Mouse (Mus musculus) cerebellum, adult 2 months (tissue): ENCODE data around the gene Zmym1. TPM values are rescaled to one million over a fixed set of nuclear protein-coding genes. Genes with fewer than 3 reads are reported as not detected.
A peak's percentile ranks its signal among the peaks of the same experiment; 100 is the strongest.
"Not testable (repeated sequence)": the region's sequence is repeated elsewhere in the genome, so short reads cannot be mapped to it uniquely, and the experiment has no call there.

Experiments used
- DNase-seq, 2 experiments: peaks; one replicate each; pipeline ENCODE4 v3.0.0; 2021
- H3K27ac ChIP-seq: fragments of 200-500 bp; 2 replicates; pipeline ENCODE4 v1.5.1; 2012; ENCODE audit warnings: low read length, control low read depth, inconsistent platforms; ENCODE audit not compliant: insufficient read depth
- H3K27me3 ChIP-seq: fragments of 200-500 bp; 2 replicates; pipeline ENCODE4 v1.6.1; 2012; ENCODE audit warnings: inconsistent platforms, mild to moderate bottlenecking, low read length, moderate library complexity; ENCODE audit not compliant: control insufficient read depth, insufficient read depth
- H3K4me1 ChIP-seq: fragments of 200-500 bp; 2 replicates; pipeline ENCODE4 v1.6.1; 2011; ENCODE audit warnings: low read length; ENCODE audit not compliant: control insufficient read depth, insufficient read depth
- H3K4me3 ChIP-seq: fragments of 200-500 bp; replicated peaks from 2 replicates; pipeline ENCODE3; 2011; ENCODE audit warnings: mild to moderate bottlenecking, low read depth, low read length, control low read depth; ENCODE audit not compliant: insufficient read depth
- CTCF ChIP-seq: fragments of 200-500 bp; IDR thresholded peaks from 2 replicates; pipeline ENCODE4 v1.5.1; 2011; ENCODE audit warnings: low read depth, mild to moderate bottlenecking, control low read depth, low read length, moderate library complexity, borderline replicate concordance; ENCODE audit not compliant: insufficient read depth
- POLR2A ChIP-seq: fragments of 200-500 bp; IDR thresholded peaks from 2 replicates; pipeline ENCODE4 v1.6.1; 2011; ENCODE audit warnings: low read length, control low read depth, borderline replicate concordance; ENCODE audit not compliant: insufficient read depth
- WGBS: fragments of 180-500 bp; shearing (Covaris S2); methylation state at CpG from one replicate; pipeline ENCODE4 v1.1.7; 2018; 5-methylcytosine and 5-hydroxymethylcytosine counted together
- polyA plus RNA-seq: library from polyadenylated mRNA; depleted of rRNA; stranded (reverse); fragments of >200 nt; gene quantifications from 2 replicates; pipeline ENCODE4 v1.2.3, GENCODE M21; 2012; rRNA removed

Zmym1 gene
- polyA plus RNA-seq, result 9.0 and 10.0 TPM in 2 replicates

GRCm38 (mm10) chr4:127060585-127061290 lies at the start of gene Zmym1:
Gene Zmym1, minus strand, starts transcription at chr4:127061152.
- Histone ChIP-seq H3K4me3 (peak within 1 kb of the TSS; percentile 97), H3K27me3 (no peaks in the 10 kb centered on the region), H3K4me1 (0 out of 2 replicates have a peak, but pooled peaks cover 2% of the 10 kb centered on the region), H3K27ac (no peak within 1 kb of the TSS)
- 1% methylated on average over 38 of the region's 38 CpGs for WGBS
- no peak for TF ChIP-seq CTCF
- peak; percentile 77 for TF ChIP-seq POLR2A
- peak; percentile 87 to 89 for DNase-seq

- TF ChIP-seq POLR2A (no peak), CTCF (no peak)
- no peak overlapping the region for H3K4me3 ChIP-seq
These were observed 49.6 kb upstream of the Zmym1 start for GRCm38 (mm10) chr4:127110570-127110969.

GRCm38 (mm10) chr4:127107566-127107965 lies 46.6 kb upstream of the Zmym1 start:
- Histone ChIP-seq H3K4me3 (no peak overlapping the region), H3K27ac (no peak overlapping the region), H3K27me3 (no peaks in the 10 kb centered on the region), H3K4me1 (no peaks in the 10 kb centered on the region)
- WGBS, result 94% methylated on average over 4 of the region's 4 CpGs
- no peak for TF ChIP-seq CTCF
- no peak for TF ChIP-seq POLR2A
- no peak for DNase-seq

More at GRCm38 (mm10) chr4:127110570-127110969, 49.6 kb upstream of the Zmym1 start:
- Histone ChIP-seq H3K4me1 (no peaks in the 10 kb centered on the region), H3K27ac (no peak overlapping the region), H3K27me3 (no peaks in the 10 kb centered on the region)
- DNase-seq, result no peak
- WGBS, result 75% methylated on average over 4 of the region's 4 CpGs

DNA sequence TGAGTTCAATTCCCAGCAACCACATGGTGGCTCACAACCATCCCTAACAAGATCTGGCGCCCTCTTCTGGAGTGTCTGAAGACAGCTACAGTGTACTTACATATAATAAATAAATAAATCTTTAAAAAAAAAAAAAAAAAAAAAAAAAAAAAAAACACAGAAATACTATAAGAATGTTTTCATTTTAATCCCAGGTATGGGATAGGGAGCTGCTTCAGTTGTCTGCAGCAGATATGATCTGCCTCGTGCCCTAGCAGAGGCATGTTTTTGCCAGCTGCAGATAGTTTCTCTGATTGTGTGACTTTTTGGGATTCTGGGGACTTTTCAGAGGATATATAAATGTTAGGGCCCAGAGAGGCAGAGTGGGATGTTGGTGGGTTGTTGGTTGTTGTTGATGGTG lies 38.6 kb upstream of the Zmym1 start:
- 98% methylated on average over 1 of the region's 2 CpGs for WGBS
- not testable (repeated sequence) for H3K4me1 ChIP-seq

GRCm38 (mm10) chr4:127095090-127095489 lies 34.1 kb upstream of the Zmym1 start:
- Histone ChIP-seq H3K4me3 (no peak overlapping the region), H3K4me1 (no peaks in the 10 kb centered on the region), H3K27ac (no peak overlapping the region), H3K27me3 (no peaks in the 10 kb centered on the region)
- no peak for TF ChIP-seq CTCF
- TF ChIP-seq POLR2A, result no peak
- DNase-seq, result no peak
- WGBS, result 90% methylated on average over 4 of the region's 4 CpGs

More for the DNA sequence above, 38.6 kb upstream of the Zmym1 start:
- not testable (repeated sequence) for DNase-seq, H3K4me3 ChIP-seq, H3K27me3 ChIP-seq, H3K27ac ChIP-seq

DNA sequence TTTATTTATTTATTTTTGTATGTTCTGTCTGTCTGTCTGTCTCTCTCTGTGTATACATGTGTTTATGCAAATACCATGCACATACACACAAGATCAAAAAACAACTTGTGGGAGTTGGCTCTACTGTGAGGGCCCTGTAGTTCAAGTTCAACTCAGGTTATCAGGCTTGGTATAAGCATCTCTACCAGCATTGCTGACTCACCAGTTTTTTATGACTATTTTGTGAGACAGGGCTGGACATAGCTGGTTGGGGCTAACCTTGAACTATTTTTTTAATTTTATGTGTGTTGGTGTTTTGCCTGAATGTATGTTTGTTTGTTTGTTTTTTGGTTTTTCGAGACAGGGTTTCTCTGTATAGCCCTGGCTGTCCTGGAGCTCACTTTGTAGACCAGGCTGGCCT lies 30.2 kb upstream of the Zmym1 start:
- H3K4me3 ChIP-seq, result no peak overlapping the region
- no peaks in the 10 kb centered on the region for H3K27me3 ChIP-seq
- WGBS, result 95% methylated on average over 1 of the region's 1 CpGs
- no peak for TF ChIP-seq POLR2A
- no peak for TF ChIP-seq CTCF
- no peak for DNase-seq
- no peaks in the 10 kb centered on the region for H3K4me1 ChIP-seq
- H3K27ac ChIP-seq, result no peak overlapping the region

- no peaks in the 10 kb centered on the region for H3K4me1 ChIP-seq
- H3K27me3 ChIP-seq, result no peaks in the 10 kb centered on the region
- WGBS, result 76% methylated on average over 1 of the region's 1 CpGs
- H3K4me3 ChIP-seq, result no peak overlapping the region
- no peak for DNase-seq
- H3K27ac ChIP-seq, result no peak overlapping the region
- TF ChIP-seq POLR2A (no peak), CTCF (no peak)
These were observed 24.8 kb upstream of the Zmym1 start for GRCm38 (mm10) chr4:127085761-127086160.

DNA sequence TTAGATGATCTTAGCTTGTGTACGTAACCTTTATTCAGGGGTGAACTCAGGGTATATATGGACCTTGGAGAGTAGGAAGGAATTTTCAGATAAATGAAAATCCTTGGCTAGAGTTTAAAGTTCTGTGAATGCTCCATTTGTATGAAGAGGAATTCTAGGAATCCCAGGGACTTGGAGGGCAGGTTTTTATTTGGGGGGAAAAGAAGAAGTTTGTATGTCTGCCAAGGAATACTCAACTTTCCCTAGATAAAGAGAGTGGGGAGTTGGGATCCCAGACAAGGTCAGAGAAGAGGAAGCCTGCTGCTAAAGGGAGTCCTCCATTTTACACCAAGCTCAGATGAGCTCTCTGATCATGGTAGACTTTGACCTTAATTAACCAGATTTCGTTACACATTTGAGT lies 22.2 kb upstream of the Zmym1 start:
- no peaks in the 10 kb centered on the region for H3K27me3 ChIP-seq
- H3K4me1 ChIP-seq, result peaks cover 4% of the 10 kb centered on the region; the same call in 1 of the 2 replicates
- 90% methylated on average over 2 of the region's 2 CpGs for WGBS
- no peak for TF ChIP-seq POLR2A
- no peak overlapping the region for H3K4me3 ChIP-seq
- no peak for DNase-seq
- H3K27ac ChIP-seq, result no peak overlapping the region
